Mouse (Mus musculus): ENCODE measurements around the gene Ccpg1.

The Ccpg1 gene

GRCm38 (mm10) chr9:72985250-72986220, at the start of gene Ccpg1, which contains the start of gene Ccpg1os:
Ccpg1 (plus strand) TSS chr9:72985429.
Ccpg1os (minus strand) TSS chr9:72985382.
- DNase-seq (ENCODE audit: low read depth, low spot score): peak; percentile 93

GRCm38 (mm10) chr9:72936301-72936700, 48.9 kb upstream of the Ccpg1 start:
- no peak for DNase-seq (ENCODE audit: low read depth, low spot score)

GRCm38 (mm10) chr9:72943424-72943823, 41.8 kb upstream of the Ccpg1 start:
- no peak for DNase-seq (ENCODE audit: low read depth, low spot score)

GRCm38 (mm10) chr9:72944286-72944685, 40.9 kb upstream of the Ccpg1 start:
- no peak for DNase-seq (ENCODE audit: low read depth, low spot score)

- no peak for DNase-seq (ENCODE audit: low read depth, low spot score)
These were observed 38.2 kb upstream of the Ccpg1 start for GRCm38 (mm10) chr9:72947010-72947409.

GRCm38 (mm10) chr9:72949572-72949971, 35.7 kb upstream of the Ccpg1 start:
- no peak for DNase-seq (ENCODE audit: low read depth, low spot score)

- no peak for DNase-seq (ENCODE audit: low read depth, low spot score)
These were observed 30.5 kb upstream of the Ccpg1 start for GRCm38 (mm10) chr9:72954746-72955145.

GRCm38 (mm10) chr9:72955546-72955945, 29.7 kb upstream of the Ccpg1 start:
- peak; percentile 38 for DNase-seq (ENCODE audit: low read depth, low spot score)

- peak; percentile 69 for DNase-seq (ENCODE audit: low read depth, low spot score)
These were observed 26.4 kb upstream of the Ccpg1 start, which contains the start of the genes Dyx1c1 and Gm44503 for GRCm38 (mm10) chr9:72958521-72959450. Dyx1c1 (plus strand) TSS chr9:72958785. Gm44503 (plus strand) TSS chr9:72958852.

- DNase-seq (ENCODE audit: low read depth, low spot score): no peak
These were observed 23.9 kb upstream of the Ccpg1 start for GRCm38 (mm10) chr9:72961346-72961745.

GRCm38 (mm10) chr9:72961959-72962358, 23.3 kb upstream of the Ccpg1 start:
- no peak for DNase-seq (ENCODE audit: low read depth, low spot score)

- peak; percentile 30 for DNase-seq (ENCODE audit: low read depth, low spot score)
These were observed 16.7 kb upstream of the Ccpg1 start for GRCm38 (mm10) chr9:72968349-72969061.

GRCm38 (mm10) chr9:72969874-72970273, 15.4 kb upstream of the Ccpg1 start:
- DNase-seq (ENCODE audit: low read depth, low spot score): no peak

- DNase-seq (ENCODE audit: low read depth, low spot score): no peak
These were observed 12.8 kb upstream of the Ccpg1 start for GRCm38 (mm10) chr9:72972435-72972834.

GRCm38 (mm10) chr9:72972984-72973383, 12.2 kb upstream of the Ccpg1 start:
- DNase-seq (ENCODE audit: low read depth, low spot score): no peak

- DNase-seq (ENCODE audit: low read depth, low spot score): no peak
These were observed 10.5 kb upstream of the Ccpg1 start for GRCm38 (mm10) chr9:72974734-72975133.

GRCm38 (mm10) chr9:72975242-72975641, 10.0 kb upstream of the Ccpg1 start:
- no peak for DNase-seq (ENCODE audit: low read depth, low spot score)

GRCm38 (mm10) chr9:72983066-72983465, 2.2 kb upstream of the Ccpg1 start:
- no peak for DNase-seq (ENCODE audit: low read depth, low spot score)

GRCm38 (mm10) chr9:72987703-72988102, 2.5 kb downstream of the Ccpg1 start:
- DNase-seq (ENCODE audit: low read depth, low spot score): no peak

GRCm38 (mm10) chr9:72988706-72989105, 3.5 kb downstream of the Ccpg1 start:
- DNase-seq (ENCODE audit: low read depth, low spot score): no peak

GRCm38 (mm10) chr9:72991420-72991819, 6.2 kb downstream of the Ccpg1 start:
- DNase-seq (ENCODE audit: low read depth, low spot score): no peak
